Mouse (Mus musculus) spleen, postnatal 10 days (tissue): ENCODE results near the gene Fanci.

ENCODE experiments used
- DNase-seq, 2 experiments: peaks; one replicate each; pipeline ENCODE4 v3.0.0; 2021 to 2022; ENCODE audit warnings: low spot score in 2 of 2

Gene Fanci

GRCm38 (mm10) chr7:79387140-79387539 lies 4.6 kb upstream of the Fanci start:
- DNase-seq: no peak

GRCm38 (mm10) chr7:79387991-79388390 lies 3.7 kb upstream of the Fanci start:
- no peak for DNase-seq

- no peak for DNase-seq
Observed at GRCm38 (mm10) chr7:79388671-79389206, 3.0 kb upstream of the Fanci start.

- no peak for DNase-seq
Observed at GRCm38 (mm10) chr7:79390141-79390708, 1.5 kb upstream of the Fanci start.

GRCm38 (mm10) chr7:79391471-79391870 lies 258 bp upstream of the Fanci start:
- DNase-seq: no peak

- peak; percentile 23 to 68 for DNase-seq
Observed at GRCm38 (mm10) chr7:79392860-79393513, 1.3 kb downstream of the Fanci start.

- no peak for DNase-seq
Observed at GRCm38 (mm10) chr7:79393924-79394323, 2.2 kb downstream of the Fanci start.

- no peak for DNase-seq
Observed at GRCm38 (mm10) chr7:79394666-79395065, 2.9 kb downstream of the Fanci start.

- DNase-seq: no peak
Observed at GRCm38 (mm10) chr7:79395186-79395585, 3.5 kb downstream of the Fanci start.

- DNase-seq: no peak
Observed at GRCm38 (mm10) chr7:79397446-79397963, 5.8 kb downstream of the Fanci start.

GRCm38 (mm10) chr7:79398426-79398825 lies 6.7 kb downstream of the Fanci start:
- no peak for DNase-seq

GRCm38 (mm10) chr7:79398971-79399370 lies 7.2 kb downstream of the Fanci start:
- DNase-seq: no peak

- DNase-seq: no peak
Observed at GRCm38 (mm10) chr7:79400296-79400695, 8.6 kb downstream of the Fanci start.

- no peak for DNase-seq
Observed at GRCm38 (mm10) chr7:79414449-79415375, 23.0 kb downstream of the Fanci start.

- DNase-seq: no peak
Observed at GRCm38 (mm10) chr7:79419950-79420349, 28.2 kb downstream of the Fanci start.

GRCm38 (mm10) chr7:79422876-79423275 lies 31.1 kb downstream of the Fanci start:
- DNase-seq: no peak

- no peak for DNase-seq
Observed at GRCm38 (mm10) chr7:79425804-79426203, 34.1 kb downstream of the Fanci start.

GRCm38 (mm10) chr7:79428243-79428642 lies 36.5 kb downstream of the Fanci start:
- DNase-seq: no peak

- DNase-seq: no peak
Observed at GRCm38 (mm10) chr7:79440035-79440434, 48.3 kb downstream of the Fanci start.

GRCm38 (mm10) chr7:79447048-79447447 lies 55.3 kb downstream of the Fanci start:
- no peak for DNase-seq

GRCm38 (mm10) chr7:79447486-79447885 lies 55.8 kb downstream of the Fanci start:
- no peak for DNase-seq

GRCm38 (mm10) chr7:79461721-79462120 lies 70.0 kb downstream of the Fanci start:
- DNase-seq: no peak
